Mouse (Mus musculus): ENCODE data around the gene Rabgap1l.

Rabgap1l gene

DNA sequence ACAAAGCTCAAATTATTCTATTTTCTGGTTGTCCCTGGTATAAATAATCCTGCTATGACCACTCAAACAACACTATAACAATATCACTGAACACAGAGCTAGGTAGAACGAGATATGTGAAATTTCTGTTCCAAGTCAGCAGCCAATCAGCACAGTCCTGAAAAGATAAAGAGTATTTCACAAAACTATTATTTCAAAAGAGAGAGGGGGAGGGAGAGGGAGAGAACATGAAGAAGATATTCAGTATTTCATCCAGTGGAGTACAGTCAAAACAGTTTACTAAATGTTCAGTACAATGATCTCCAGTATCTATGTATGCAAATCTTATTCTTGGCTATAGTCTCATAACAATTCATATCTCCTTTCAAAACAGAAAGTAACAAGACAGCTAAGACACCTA lies 5.1 kb downstream of the Rabgap1l start:
- no peak for DNase-seq (ENCODE audit: low spot score)

- no peak for DNase-seq (ENCODE audit: low spot score)
Observed at GRCm38 (mm10) chr1:160787164-160787563, 5.8 kb downstream of the Rabgap1l start.

DNA sequence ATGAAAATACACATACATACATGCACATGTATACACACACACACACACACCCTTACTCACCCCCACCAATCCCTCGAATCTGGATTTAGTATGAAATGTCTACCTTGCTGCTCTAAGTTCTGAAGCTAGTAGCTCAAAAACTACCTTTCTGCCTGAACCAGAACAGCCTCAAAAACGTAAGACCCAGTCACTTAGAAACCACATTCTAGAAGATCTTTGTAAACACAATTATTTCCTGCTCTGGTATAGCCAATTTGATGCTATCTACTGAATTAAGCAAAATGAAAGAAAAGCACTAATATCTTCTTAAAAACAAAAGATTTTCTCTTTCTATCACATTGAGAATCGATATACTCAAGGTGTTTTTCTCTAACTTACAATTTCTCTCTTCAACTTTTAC lies 6.4 kb downstream of the Rabgap1l start:
- DNase-seq (ENCODE audit: low spot score), result no peak

DNA sequence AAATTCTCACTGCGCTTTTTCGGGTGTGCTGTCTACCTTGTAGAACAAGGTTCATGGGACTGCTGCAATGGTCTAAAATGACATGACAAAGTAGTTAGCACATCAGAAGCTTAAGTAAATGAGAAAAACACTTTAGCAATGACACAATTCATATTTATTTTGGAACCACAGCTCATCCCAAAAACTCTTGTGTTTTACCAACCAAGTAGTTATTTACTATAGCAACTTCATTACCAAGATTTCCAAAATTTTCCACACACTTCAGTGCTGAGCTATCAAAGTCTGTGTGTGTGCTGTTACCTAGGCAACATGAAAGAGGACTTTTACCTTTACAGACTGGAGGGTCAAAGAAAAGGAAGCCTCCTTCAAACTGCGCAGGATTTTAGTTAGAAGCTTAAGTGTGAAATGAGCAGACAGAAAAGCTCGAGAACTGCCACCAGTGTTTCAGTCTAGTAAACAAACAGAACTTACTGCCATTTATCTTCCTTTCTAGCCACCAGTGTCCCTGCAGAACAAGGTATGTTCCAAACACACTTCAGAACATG lies 7.3 kb downstream of the Rabgap1l start:
- DNase-seq (ENCODE audit: low spot score), result no peak

DNA sequence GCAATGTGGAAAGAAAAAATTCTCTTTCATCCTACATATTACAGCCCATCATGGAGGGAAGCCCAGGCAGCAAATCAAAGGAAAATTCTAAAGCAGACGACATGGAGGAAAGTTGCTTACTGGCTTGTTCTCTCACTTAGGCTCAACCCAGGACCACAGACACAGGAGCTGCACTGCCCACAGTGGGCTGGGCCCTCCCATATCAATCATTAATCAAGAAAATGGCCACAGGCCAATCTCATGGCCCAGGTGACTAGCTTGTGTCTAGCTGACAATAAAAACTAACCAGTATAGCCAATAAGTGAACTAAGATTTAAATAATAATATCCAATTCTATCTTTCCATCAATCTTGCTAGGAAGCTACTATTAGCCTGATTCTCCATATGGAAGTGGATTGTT lies 8.9 kb downstream of the Rabgap1l start:
- no peak for DNase-seq (ENCODE audit: low spot score)

DNA sequence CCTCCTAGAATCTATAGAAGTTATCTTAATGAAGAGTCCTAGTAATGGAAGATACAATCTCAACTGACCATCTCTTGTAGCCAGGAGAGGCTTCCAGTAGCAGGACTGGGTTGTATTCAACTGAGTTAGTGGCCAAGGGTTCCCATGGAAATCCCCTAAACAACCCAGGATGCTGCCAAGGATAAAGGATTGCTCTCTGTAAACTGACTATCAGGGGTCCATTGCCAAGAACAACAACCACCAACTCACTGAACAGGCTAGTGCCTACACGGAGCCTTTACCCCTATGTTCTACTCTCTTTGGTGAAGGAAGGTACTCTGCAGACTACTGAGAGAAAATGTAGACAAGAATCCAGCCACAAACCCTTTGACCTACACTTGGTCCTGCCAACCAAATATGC lies 18.8 kb downstream of the Rabgap1l start:
- DNase-seq (ENCODE audit: low spot score), result no peak

GRCm38 (mm10) chr1:160765565-160765964 lies 27.4 kb downstream of the Rabgap1l start:
- DNase-seq (ENCODE audit: low spot score), result no peak

GRCm38 (mm10) chr1:160758243-160758642 lies 34.8 kb downstream of the Rabgap1l start:
- DNase-seq (ENCODE audit: low spot score), result peak; percentile 49

GRCm38 (mm10) chr1:160755359-160755758 lies 37.7 kb downstream of the Rabgap1l start:
- DNase-seq (ENCODE audit: low spot score), result no peak

DNA sequence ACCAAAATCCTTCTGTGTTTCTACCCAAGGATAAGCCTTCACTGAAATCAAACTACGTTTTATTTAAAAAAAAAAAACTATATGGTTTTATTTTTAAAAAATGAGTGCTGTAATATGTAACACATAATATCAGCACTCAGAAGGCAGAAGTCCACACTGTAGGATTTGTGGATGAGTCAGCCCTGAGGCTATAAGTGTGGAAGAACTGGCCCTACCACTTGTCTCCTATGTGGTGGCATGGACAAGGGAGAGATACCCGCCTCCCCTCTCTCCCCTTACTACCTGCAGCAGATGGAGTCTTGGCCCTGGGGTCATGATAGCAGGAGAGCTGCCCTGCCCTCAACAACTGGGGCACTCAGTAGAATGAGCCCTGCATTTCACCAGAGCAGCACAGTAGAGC lies 42.4 kb downstream of the Rabgap1l start:
- no peak for DNase-seq (ENCODE audit: low spot score)

DNA sequence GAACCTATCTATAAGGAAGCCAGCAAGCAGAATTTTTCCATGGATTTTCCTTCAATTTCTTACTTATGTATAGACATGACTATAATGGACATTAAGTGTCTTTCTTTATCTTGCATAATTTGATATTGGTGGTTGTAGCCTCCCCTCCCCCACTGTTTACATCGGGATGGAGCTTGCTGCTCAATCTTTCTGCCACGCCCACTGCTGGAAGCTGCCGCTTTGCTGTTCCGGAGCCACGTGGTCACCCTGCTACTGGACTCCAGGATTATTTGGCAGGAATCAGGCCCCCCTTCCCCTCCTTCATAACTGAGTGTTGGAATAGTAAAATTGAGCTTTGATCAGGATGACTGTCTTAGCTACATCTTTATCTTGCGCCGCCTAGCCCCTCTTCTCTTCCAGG lies 46.2 kb downstream of the Rabgap1l start:
- no peak for DNase-seq (ENCODE audit: low spot score)

GRCm38 (mm10) chr1:160745238-160745930 lies 47.6 kb downstream of the Rabgap1l start:
- DNase-seq (ENCODE audit: low spot score), result no peak

- DNase-seq (ENCODE audit: low spot score), result no peak
Observed at GRCm38 (mm10) chr1:160744009-160744408, 49.0 kb downstream of the Rabgap1l start.

DNA sequence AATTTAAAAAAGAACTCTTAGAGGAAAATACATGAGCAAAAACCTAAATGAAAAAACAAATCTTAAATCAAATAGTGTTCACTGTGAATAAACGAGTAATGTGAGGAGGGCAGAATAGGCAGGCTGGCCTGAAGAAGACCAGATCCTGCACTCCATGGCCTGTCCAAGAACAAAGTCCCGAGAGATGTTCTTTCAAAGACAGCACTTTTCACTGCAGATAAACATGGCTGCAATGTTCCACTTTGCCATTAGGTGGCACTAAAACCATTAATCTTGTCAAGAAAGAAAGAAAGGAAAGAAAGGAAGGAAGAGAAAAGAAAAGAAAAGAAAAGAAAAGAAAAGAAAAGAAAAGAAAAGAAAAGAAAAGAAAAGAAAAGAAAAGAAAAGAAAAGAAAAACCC lies 49.8 kb downstream of the Rabgap1l start:
- DNase-seq (ENCODE audit: low spot score), result peak; percentile 18

GRCm38 (mm10) chr1:160740650-160741049 lies 52.4 kb downstream of the Rabgap1l start:
- DNase-seq (ENCODE audit: low spot score), result no peak

- DNase-seq (ENCODE audit: low spot score), result no peak
Observed at GRCm38 (mm10) chr1:160734743-160735142, 58.3 kb downstream of the Rabgap1l start.

GRCm38 (mm10) chr1:160729944-160730343 lies 63.1 kb downstream of the Rabgap1l start:
- DNase-seq (ENCODE audit: low spot score), result no peak

DNA sequence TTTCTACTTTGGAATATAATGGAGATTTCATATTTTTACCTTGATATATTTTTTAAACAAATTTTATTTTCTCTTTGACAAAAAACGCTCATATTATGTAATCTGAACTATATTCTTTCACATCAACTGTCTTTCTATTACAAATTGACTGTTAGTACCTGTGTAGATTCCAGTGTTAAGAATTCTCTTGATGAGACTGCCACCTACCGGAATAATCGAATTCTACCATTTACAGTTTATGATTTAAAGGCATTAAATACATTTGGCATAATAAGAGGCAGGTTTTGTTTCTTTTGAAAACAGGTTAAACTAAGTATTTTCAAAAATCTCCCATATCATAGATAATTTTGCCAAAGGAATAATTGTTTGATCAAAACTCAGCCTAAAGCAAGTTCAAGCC lies 75.3 kb downstream of the Rabgap1l start:
- DNase-seq (ENCODE audit: low spot score), result no peak

DNA sequence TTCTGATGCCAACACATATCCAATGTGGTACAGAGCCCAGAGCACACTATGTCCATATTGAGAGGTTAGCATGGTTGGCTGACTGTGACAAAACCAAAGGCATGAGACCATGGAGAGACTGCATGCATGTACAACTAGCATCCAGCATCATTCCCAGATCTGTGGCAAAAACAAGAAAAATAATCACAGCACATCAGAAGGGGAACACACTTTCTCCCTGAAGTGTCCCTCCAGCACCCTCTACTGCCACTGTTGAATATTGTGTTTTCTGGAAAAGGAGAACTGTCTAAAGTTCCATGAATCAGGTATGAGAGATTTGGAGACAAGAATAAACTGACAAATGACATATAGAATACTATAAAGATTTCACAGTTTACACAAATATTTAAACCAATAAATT lies 78.3 kb downstream of the Rabgap1l start:
- DNase-seq (ENCODE audit: low spot score), result no peak

DNA sequence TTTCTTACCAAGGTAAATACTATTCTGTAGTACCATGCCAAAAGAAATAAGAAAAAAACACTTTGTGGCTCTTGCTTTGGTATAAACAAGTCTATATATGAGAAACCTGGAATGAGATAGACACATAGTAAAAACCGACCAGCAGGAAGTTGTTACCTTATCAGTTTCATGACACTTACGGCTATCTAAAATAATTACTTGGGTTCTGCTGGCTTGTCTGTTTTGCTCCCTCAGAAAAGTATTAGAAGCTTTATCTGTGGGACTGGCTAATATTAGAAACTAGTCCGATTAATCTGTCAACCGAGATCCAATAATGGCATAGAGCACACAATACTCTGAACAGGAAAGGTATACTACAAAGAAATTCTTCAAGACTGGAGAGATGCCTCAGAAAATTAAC lies 79.1 kb downstream of the Rabgap1l start:
- no peak for DNase-seq (ENCODE audit: low spot score)

GRCm38 (mm10) chr1:160713383-160713782 lies 79.6 kb downstream of the Rabgap1l start:
- DNase-seq (ENCODE audit: low spot score), result no peak

DNA sequence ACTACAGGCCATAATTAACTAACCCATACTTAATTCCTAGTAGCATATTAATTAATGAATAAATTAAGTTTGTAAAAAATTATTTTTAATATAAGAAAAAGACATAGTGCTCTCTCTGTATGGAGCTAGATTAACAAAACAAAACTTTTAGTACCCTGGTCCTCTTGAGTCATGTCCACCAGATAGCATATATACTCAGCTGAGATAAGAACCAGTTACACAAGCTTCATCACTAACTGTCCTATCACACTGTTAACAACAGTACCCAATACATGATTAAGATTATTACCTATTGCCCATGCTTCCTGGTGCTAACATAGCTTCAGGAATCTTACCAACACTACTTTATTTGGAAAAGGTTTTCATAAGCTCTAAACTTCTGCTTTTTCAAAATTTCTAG lies 82.5 kb downstream of the Rabgap1l start:
- DNase-seq (ENCODE audit: low spot score), result no peak

- DNase-seq (ENCODE audit: low spot score), result no peak
Observed at GRCm38 (mm10) chr1:160704596-160704995, 88.4 kb downstream of the Rabgap1l start.

GRCm38 (mm10) chr1:160703813-160704212 lies 89.2 kb downstream of the Rabgap1l start:
- no peak for DNase-seq (ENCODE audit: low spot score)
